Comparison of ENCODE assay signal across 8 mouse cellular contexts in genomic region chr2:143867326-143867725, GRCm38 (mm10). TPM values are rescaled to one million over a fixed set of nuclear protein-coding genes. Genes with fewer than 3 reads are reported as not detected.
DNase-seq lines count a peak whose midpoint lies in the region; ATAC-seq lines count a peak whose summit lies in the region.

No protein-coding gene starts in this region.

- WGBS in hindbrain, embryonic 12.5 days, result 10% methylated on average over 6 of the region's 6 CpGs

- no peaks in the 10 kb centered on the region for H3K9me3 ChIP-seq in hindbrain, embryonic 12.5 days (replicated peaks)

- no peak overlapping the region for H3K27ac ChIP-seq in hindbrain, embryonic 12.5 days

- H3K27me3 ChIP-seq in hindbrain, embryonic 12.5 days, result 0 out of 2 replicates have a peak, but pooled peaks cover 3% of the 10 kb centered on the region

- peak; percentile 21; the same call in 1 of the 2 replicates for ATAC-seq in hindbrain, embryonic 12.5 days (ENCODE audit: low FRiP score)

- H3K9ac ChIP-seq in hindbrain, embryonic 12.5 days, result no peak overlapping the region

- no peak overlapping the region for H3K4me3 ChIP-seq in hindbrain, embryonic 12.5 days

- no peaks in the 10 kb centered on the region for H3K36me3 ChIP-seq in hindbrain, embryonic 12.5 days

- peaks cover 3% of the 10 kb centered on the region; the same call in 1 of the 2 replicates for H3K4me1 ChIP-seq in hindbrain, embryonic 12.5 days

- H3K4me2 ChIP-seq in hindbrain, embryonic 12.5 days (replicated peaks), result no peak overlapping the region

- peak; percentile 83 for DNase-seq in MN1 (ENCODE audit: low spot score)
- DNase-seq in cerebellum, adult 8-10 months, result peak; percentile 66
- DNase-seq in frontal cortex, postnatal 10 days (ENCODE audit: low spot score in 2 of 2), result peak; percentile 62 to 78
- DNase-seq in layer of hippocampus, postnatal 14 days (ENCODE audit: low spot score in 2 of 2), result peak; percentile 70 to 84
- DNase-seq in lung, postnatal 14 days, result peak; percentile 83
- DNase-seq in retina, embryonic 14.5 days (ENCODE audit: low spot score), result peak; percentile 82
- DNase-seq in thymus, postnatal 4 days, result peak; percentile 77

RNA-seq across cellular contexts. Expression of gene Bfsp1, which starts 4.4 kb away (rescaled TPM):
- 2.3 and 2.4 TPM in 2 replicates for polyA plus RNA-seq in hindbrain, embryonic 12.5 days (2016; fragmentation: Nextera tagmentation; extraction: Ambion mirVana)
- 1 to 10 TPM; 1.1 to 1.3 TPM for total RNA-seq in layer of hippocampus, postnatal 14 days (2021)

RNA-seq across cellular contexts. Expression of gene Dstn, which starts 47.8 kb away (rescaled TPM):
- 376 and 396 TPM in 2 replicates for polyA plus RNA-seq in hindbrain, embryonic 12.5 days (2016; fragmentation: Nextera tagmentation; extraction: Ambion mirVana)
- total RNA-seq in layer of hippocampus, postnatal 14 days (2021), result 100 to 1,000 TPM; 225 to 238 TPM
